Mouse (Mus musculus) cerebellum, adult 8-10 months (tissue): Measurements from ENCODE around the gene Zic5.

Source experiments
- DNase-seq: peaks from one replicate; pipeline ENCODE4 v3.0.0; 2022

The Zic5 gene

GRCm38 (mm10) chr14:122463734-122464341, 1.6 kb downstream of the Zic5 start:
- peak; percentile 68 for DNase-seq

GRCm38 (mm10) chr14:122463080-122463691, 2.3 kb downstream of the Zic5 start:
- peak; percentile 63 for DNase-seq

- DNase-seq = peak; percentile 37
These were observed 2.8 kb downstream of the Zic5 start for GRCm38 (mm10) chr14:122462689-122463079.

- peak; percentile 47 for DNase-seq
These were observed 3.5 kb downstream of the Zic5 start for GRCm38 (mm10) chr14:122461966-122462365.

GRCm38 (mm10) chr14:122461500-122461899, 4.0 kb downstream of the Zic5 start:
- DNase-seq = no peak

GRCm38 (mm10) chr14:122460226-122460625, 5.3 kb downstream of the Zic5 start:
- peak; percentile 25 for DNase-seq

GRCm38 (mm10) chr14:122459776-122460175, 5.7 kb downstream of the Zic5 start:
- peak; percentile 26 for DNase-seq

GRCm38 (mm10) chr14:122459332-122459731, 6.1 kb downstream of the Zic5 start:
- peak; percentile 36 for DNase-seq

- no peak for DNase-seq
These were observed 9.9 kb downstream of the Zic5 start for GRCm38 (mm10) chr14:122455562-122455958.

GRCm38 (mm10) chr14:122454901-122455561, 10.4 kb downstream of the Zic5 start:
- peak; percentile 28 for DNase-seq

GRCm38 (mm10) chr14:122453996-122454738, 11.3 kb downstream of the Zic5 start:
- peak; percentile 30 for DNase-seq

GRCm38 (mm10) chr14:122453388-122453995, 12.0 kb downstream of the Zic5 start:
- DNase-seq = peak; percentile 45

GRCm38 (mm10) chr14:122452701-122453387, 12.6 kb downstream of the Zic5 start:
- no peak for DNase-seq

- no peak for DNase-seq
These were observed 13.8 kb downstream of the Zic5 start for GRCm38 (mm10) chr14:122451551-122452145.

- peak; percentile 71 for DNase-seq
These were observed 14.7 kb downstream of the Zic5 start, which contains the start of gene Gm5089 for GRCm38 (mm10) chr14:122450496-122451382. Gm5089 (minus strand) TSS chr14:122451115.

GRCm38 (mm10) chr14:122449601-122450495, 15.6 kb downstream of the Zic5 start:
- peak; percentile 46 for DNase-seq

GRCm38 (mm10) chr14:122436850-122437249, 28.6 kb downstream of the Zic5 start:
- no peak for DNase-seq

GRCm38 (mm10) chr14:122434039-122434438, 31.4 kb downstream of the Zic5 start:
- no peak for DNase-seq

- no peak for DNase-seq
These were observed 32.9 kb downstream of the Zic5 start for GRCm38 (mm10) chr14:122432558-122432957.

GRCm38 (mm10) chr14:122427654-122428053, 37.8 kb downstream of the Zic5 start:
- DNase-seq = no peak
